Mouse (Mus musculus): ENCODE measurements around the gene Atp2b4. TPM values are rescaled to one million over a fixed set of nuclear protein-coding genes. Genes with fewer than 3 reads are reported as not detected.

Atp2b4 gene
- polyA plus RNA-seq, 1 experiment from 2014 or later: 13.4 TPM

DNA sequence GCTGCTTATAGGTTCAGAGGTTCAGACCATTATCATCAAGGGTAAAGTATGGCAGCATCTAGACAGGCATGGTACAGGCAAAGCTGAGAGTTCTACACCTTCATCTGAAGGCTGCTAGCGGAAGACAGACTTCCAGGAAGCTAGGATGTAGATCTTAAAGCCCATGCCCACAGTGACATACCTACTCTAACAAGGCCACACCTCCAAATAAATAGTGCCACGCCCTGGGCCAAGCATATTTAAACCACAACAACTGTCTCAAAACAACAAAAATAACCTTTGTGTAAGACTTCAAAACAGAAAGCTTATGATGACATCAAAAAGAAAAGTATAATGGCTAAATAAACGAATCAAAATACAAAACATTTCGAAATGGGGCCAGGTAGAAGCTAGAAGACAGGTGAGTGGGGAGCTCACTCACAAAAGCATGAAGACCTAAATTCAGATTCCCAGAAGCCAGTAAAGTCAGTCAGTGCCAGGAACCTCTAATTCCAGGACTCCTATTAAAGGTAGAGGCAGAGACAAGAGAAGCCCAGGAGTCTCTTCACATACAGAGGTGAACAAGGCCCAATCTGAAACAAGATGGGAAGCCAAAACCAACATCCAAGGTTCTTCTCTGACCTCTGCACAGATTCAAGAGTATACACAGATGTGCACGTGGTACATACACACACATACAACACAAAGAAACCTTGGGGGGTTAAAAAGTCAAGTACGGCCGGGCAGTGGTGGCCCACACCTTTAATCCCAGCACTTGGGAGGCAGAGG, 150.4 kb downstream of the Atp2b4 start:
- Histone ChIP-seq H3K27me3 (ENCODE audit: control insufficient read depth, insufficient read depth, low read depth, low read length) (no peaks in the 10 kb centered on the region), H3K36me3 (ENCODE audit: control insufficient read depth, insufficient read depth, low read length) (peaks cover 4% of the 10 kb centered on the region; the same call in 1 of the 2 replicates), H3K4me1 (ENCODE audit: control insufficient read depth, insufficient read depth, low read length) (peaks cover 8% of the 10 kb centered on the region), H3K27ac (ENCODE audit: low read length) (no peak overlapping the region), H3K4me3 (ENCODE audit: low read depth, low read length) (no peak overlapping the region), H3K9me3 (replicated peaks; ENCODE audit: control insufficient read depth, low read length, poor library complexity, severe bottlenecking) (no peaks in the 10 kb centered on the region), H3K4me2 (ENCODE audit: low read length) (no peak overlapping the region), H3K9ac (ENCODE audit: low read depth, low read length) (no peak overlapping the region)
- WGBS: 95% methylated on average over 7 of the region's 7 CpGs
- ATAC-seq: no peak

Small RNA genes within 50 kb of the gene (microRNA-seq; reads per million reads assigned to microRNA genes)
- gene Mir6903: 1.7 reads per million, percentile 2 among the genes with 10 or more reads in this experiment

Other genes with a start within 250 kb of the Atp2b4 start
- gene Snrpe, start 190.8 kb downstream of the Atp2b4 start, polyA plus RNA-seq (2015; fragmentation: Nextera tagmentation; extraction: Ambion mirVana): 354 and 378 TPM in 2 replicates
- not detected in 2 replicates for gene Zbed6, start 140.2 kb downstream of the Atp2b4 start, polyA plus RNA-seq (2015; fragmentation: Nextera tagmentation; extraction: Ambion mirVana)
- 2.3 and 3.1 TPM in 2 replicates for gene Gm38394, start 139.7 kb downstream of the Atp2b4 start, polyA plus RNA-seq (2015; fragmentation: Nextera tagmentation; extraction: Ambion mirVana)
- 0.08 TPM in 1 of 2 replicates, not detected in the other for gene Lax1, start 110.9 kb downstream of the Atp2b4 start, polyA plus RNA-seq (2015; fragmentation: Nextera tagmentation; extraction: Ambion mirVana)
- 2.3 and 3.7 TPM in 2 replicates for gene Optc, start 107.0 kb upstream of the Atp2b4 start, polyA plus RNA-seq (2015; fragmentation: Nextera tagmentation; extraction: Ambion mirVana)
- gene Prelp, start 120.4 kb upstream of the Atp2b4 start, polyA plus RNA-seq (2015; fragmentation: Nextera tagmentation; extraction: Ambion mirVana): 8.1 and 9.1 TPM in 2 replicates
- 9.8 and 15.2 TPM in 2 replicates for gene Fmod, start 236.2 kb upstream of the Atp2b4 start, polyA plus RNA-seq (2015; fragmentation: Nextera tagmentation; extraction: Ambion mirVana)

All from midbrain, embryonic 16.5 days (tissue).